Mouse (Mus musculus) thymus, adult 2 months (tissue): ENCODE measurements around the gene Ccdc173.

Source experiments
- CTCF ChIP-seq: fragments of 200-500 bp; IDR thresholded peaks from 2 replicates; pipeline ENCODE4 v1.5.1; 2012; ENCODE audit warnings: mild to moderate bottlenecking, control low read depth, low read length, moderate library complexity, borderline replicate concordance; ENCODE audit not compliant: control insufficient read depth, poor library complexity, insufficient read depth; ENCODE audit errors: extremely low read depth
- POLR2A ChIP-seq: fragments of 200-500 bp; IDR thresholded peaks from 2 replicates; pipeline ENCODE4 v1.6.1; 2012; ENCODE audit warnings: mild to moderate bottlenecking, low read length, control low read depth, moderate library complexity; ENCODE audit not compliant: control insufficient read depth, poor library complexity, insufficient read depth; ENCODE audit errors: extremely low read depth

DNA sequence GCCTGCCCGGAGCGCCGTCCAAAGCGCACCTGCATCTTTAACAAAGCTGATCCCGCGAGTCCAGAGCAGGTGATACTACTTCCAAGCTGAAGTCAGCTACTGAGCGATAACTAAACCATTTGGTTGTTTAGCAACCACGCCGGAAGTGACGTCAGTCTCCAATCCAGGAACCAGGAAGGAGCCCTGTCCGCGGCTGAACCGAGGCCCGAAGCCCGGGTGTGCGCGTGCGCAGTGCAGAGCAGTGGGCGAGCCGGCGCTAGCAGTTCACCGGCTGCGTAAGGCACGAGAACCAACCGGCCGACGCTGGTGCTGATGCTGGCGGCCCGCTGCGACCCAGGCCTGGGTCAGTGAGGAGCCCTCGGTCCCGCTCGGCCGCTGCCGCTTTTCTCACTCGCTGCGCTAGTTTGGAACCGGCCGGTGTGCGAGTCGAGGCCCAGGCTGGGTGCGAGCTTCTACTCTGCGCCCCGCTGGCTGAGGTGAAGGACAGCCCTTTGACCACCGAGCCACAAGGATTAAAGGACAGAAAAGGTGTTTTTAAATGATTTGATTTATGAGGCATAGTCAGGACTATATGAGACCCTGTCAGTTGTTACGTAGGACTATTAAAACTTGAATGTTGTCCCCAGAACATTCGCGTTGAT lies at the start of gene Ccdc173, which contains the start of gene Phospho2:
- TF ChIP-seq CTCF (0 out of 2 replicates have a peak, but pooled peaks have one; percentile 55), POLR2A (peak; percentile 75; the same call in 1 of the 2 replicates)
